Mouse (Mus musculus) CD8-positive naive resting alpha-beta T cell, adult 2 months (primary cell): Measurements from ENCODE around the gene Grwd1.

ENCODE experiments used
- DNase-seq, 2 experiments: peaks; one replicate each; pipeline ENCODE4 v3.0.0; 2022; ENCODE audit warnings: low read depth in 2 of 2, low spot score in 2 of 2

The Grwd1 gene

GRCm38 (mm10) chr7:45779081-45779641 is 51.6 kb downstream of the Grwd1 start:
- peak; percentile 83 to 84 for DNase-seq

- DNase-seq: no peak
Measured at GRCm38 (mm10) chr7:45775237-45775636, 55.5 kb downstream of the Grwd1 start.
